Mouse (Mus musculus) E14TG2a.4 (cell line): ENCODE measurements around the gene Slc46a1.

ENCODE experiments used
- CTCF ChIP-seq: conservative IDR thresholded peaks from 2 replicates; pipeline ENCODE4 v1.5.1; 2014; ENCODE audit warnings: low read length
- POU5F1 ChIP-seq: IDR thresholded peaks from 2 replicates; pipeline ENCODE4 v1.6.1; 2014; ENCODE audit warnings: low read length, borderline replicate concordance

DNA sequence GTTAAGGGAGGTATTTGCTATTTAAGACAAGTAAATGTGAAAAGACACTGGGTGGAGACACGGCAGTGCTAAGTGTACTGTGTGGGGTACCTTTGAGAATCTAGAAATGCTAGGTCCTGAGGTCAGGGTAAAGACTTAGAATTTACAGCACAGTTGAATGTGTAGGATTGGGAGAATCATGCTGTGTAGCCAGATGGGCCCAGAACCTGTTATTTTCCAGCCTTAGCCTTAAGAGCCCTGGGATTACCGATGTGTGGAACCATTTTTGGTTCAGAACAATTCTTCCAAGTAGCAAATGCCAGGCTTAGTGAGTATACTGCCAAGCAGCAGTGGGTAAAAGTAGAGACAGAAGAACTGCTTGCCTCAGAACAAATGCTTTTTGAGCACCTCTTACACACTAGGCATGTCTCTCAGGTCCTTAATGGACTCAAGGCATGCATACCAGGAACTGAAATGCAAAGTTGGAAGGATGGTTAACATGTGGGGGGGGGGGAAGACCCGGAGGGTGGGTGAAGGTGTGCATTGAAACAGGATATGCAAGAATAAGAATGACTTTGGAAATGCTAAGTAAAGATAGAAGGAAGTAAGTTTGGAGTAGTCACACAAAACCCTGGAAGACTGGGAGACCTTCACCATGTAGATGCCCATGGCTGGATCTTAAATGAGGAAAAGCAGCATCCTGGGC, 47.8 kb downstream of the Slc46a1 start:
- TF ChIP-seq CTCF (no peak), POU5F1 (no peak)
